Mouse (Mus musculus) spleen, adult 2 months (tissue): Measurements from ENCODE around the gene Chn2.

Source experiments
- CTCF ChIP-seq: fragments of 200-500 bp; IDR thresholded peaks from 2 replicates; pipeline ENCODE4 v1.5.1; 2011; ENCODE audit warnings: mild to moderate bottlenecking, inconsistent platforms; ENCODE audit not compliant: insufficient read depth, insufficient read length, insufficient replicate concordance; ENCODE audit errors: extremely low read depth
- POLR2A ChIP-seq: fragments of 200-500 bp; IDR thresholded peaks from 2 replicates; pipeline ENCODE4 v1.6.1; 2011; ENCODE audit warnings: low read depth, low read length, inconsistent platforms

- TF ChIP-seq POLR2A (no peak), CTCF (no peak)
These were observed 79.0 kb downstream of the Chn2 start for GRCm38 (mm10) chr6:54118395-54118794.
